Mouse (Mus musculus): ENCODE data around the gene Nlrc3. TPM values are rescaled to one million over a fixed set of nuclear protein-coding genes. Genes with fewer than 3 reads are reported as not detected.
A peak's percentile ranks its signal among the peaks of the same experiment; 100 is the strongest.

The Nlrc3 gene
- polyA plus RNA-seq, 1 experiment from 2014 or later = 1.0 TPM

DNA sequence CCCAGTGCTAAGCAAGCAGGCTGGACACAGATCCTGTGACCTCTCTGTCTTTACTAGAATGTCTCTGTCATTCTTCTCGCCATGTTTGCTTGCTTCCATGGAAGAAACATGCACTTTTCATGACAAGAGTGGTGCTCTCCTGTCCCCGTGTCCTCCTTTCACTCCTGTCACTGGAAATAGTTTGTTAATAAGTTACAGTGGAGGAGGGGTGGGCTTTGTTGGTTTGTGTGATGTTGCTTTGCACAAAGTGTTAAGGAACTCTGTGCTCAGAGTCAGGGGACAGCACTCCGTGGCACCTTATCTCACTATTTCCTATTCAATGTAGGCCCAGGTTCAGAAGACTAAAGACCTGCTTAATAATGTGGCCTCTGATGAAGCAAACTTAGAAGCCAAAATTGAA lies 52.9 kb downstream of the Nlrc3 start:
- Histone ChIP-seq H3K4me3 (replicated peaks) (no peak overlapping the region), H3K27ac (no peak overlapping the region), H3K36me3 (peaks cover 13% of the 10 kb centered on the region), H3K4me2 (replicated peaks) (no peak overlapping the region), H3K9ac (no peak overlapping the region), H3K27me3 (replicated peaks) (no peaks in the 10 kb centered on the region), H3K9me3 (no peaks in the 10 kb centered on the region), H3K4me1 (replicated peaks) (no peaks in the 10 kb centered on the region)
- ATAC-seq = no peak
- WGBS = 90% methylated on average over 3 of the region's 3 CpGs

DNA sequence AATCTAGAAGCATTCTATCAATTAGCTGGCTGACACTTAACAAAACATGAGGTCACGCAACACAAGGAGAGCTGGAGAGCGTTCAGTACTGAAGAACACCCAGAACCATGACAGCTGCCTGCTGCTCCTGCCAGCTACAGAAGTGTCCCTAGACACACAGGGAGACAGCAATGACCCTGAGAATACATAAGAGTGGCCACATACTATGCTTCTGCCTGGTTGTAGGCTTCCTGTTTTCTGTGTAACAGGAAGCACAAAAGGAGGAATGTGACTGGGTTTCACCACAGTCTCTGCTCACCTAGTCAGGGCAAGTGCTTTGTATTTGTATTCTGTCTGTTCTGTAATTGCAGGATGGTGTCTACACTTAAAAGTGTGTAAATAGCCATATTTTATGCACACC lies 55.7 kb downstream of the Nlrc3 start:
- no peak overlapping the region for H3K9ac ChIP-seq
- H3K4me1 ChIP-seq (replicated peaks) = no peaks in the 10 kb centered on the region
- H3K27me3 ChIP-seq (replicated peaks) = no peaks in the 10 kb centered on the region
- no peak overlapping the region for H3K4me3 ChIP-seq (replicated peaks)
- ATAC-seq = no peak
- no peak overlapping the region for H3K27ac ChIP-seq
- H3K36me3 ChIP-seq = peaks cover 13% of the 10 kb centered on the region
- no peaks in the 10 kb centered on the region for H3K9me3 ChIP-seq
- 95% methylated on average over 2 of the region's 2 CpGs for WGBS
- H3K4me2 ChIP-seq (replicated peaks) = no peak overlapping the region

DNA sequence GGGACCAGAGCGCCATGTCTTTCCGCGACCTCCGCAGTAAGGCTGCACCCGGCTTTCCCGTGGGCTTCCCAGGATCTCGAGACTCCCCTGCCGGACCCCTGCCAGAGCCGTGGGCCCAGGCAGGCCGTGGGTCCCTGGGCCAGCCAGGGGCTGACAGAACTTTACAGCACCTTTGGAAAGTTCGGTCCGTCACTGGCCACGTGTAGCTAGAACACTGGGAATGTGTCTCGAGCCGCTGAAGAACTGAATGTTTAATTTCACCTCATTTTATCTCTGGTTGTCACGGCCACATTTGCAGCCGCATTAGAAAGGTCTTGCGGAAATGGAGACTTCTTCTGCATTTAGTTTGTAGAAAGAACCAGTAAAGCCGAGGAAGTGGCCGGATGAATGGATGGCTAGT lies 67.3 kb downstream of the Nlrc3 start:
- Histone ChIP-seq H3K27ac (peak overlapping the region; percentile 29; the same call in 1 of the 2 replicates), H3K4me3 (replicated peaks) (peak overlapping the region; percentile 57), H3K9ac (peak overlapping the region; percentile 51), H3K4me1 (replicated peaks) (0 out of 2 replicates have a peak, but pooled peaks cover 3% of the 10 kb centered on the region), H3K4me2 (replicated peaks) (peak overlapping the region; percentile 78), H3K9me3 (no peaks in the 10 kb centered on the region), H3K36me3 (peaks cover 12% of the 10 kb centered on the region; the same call in 1 of the 2 replicates), H3K27me3 (replicated peaks) (no peaks in the 10 kb centered on the region)
- 4% methylated on average over 20 of the region's 20 CpGs for WGBS
- no peak for ATAC-seq

GRCm38 (mm10) chr16:3908537-3909111 lies 67.8 kb downstream of the Nlrc3 start, which contains the start of the genes 1700037C18Rik and Cluap1:
Gene 1700037C18Rik, minus strand, starts transcription at chr16:3908689.
Gene Cluap1, plus strand, starts transcription at chr16:3908801.
- H3K9me3 ChIP-seq = no peaks in the 10 kb centered on the region
- peak; percentile 99 for ATAC-seq
- WGBS = under 1% methylated on average over 33 of the region's 33 CpGs
- peaks cover 14% of the 10 kb centered on the region; the same call in 1 of the 2 replicates for H3K36me3 ChIP-seq
- peak within 1 kb of the TSS; percentile 52 for H3K27ac ChIP-seq
- H3K4me2 ChIP-seq (replicated peaks) = peak within 1 kb of the TSS; percentile 78
- H3K27me3 ChIP-seq (replicated peaks) = no peaks in the 10 kb centered on the region
- 0 out of 2 replicates have a peak, but pooled peaks cover 3% of the 10 kb centered on the region for H3K4me1 ChIP-seq (replicated peaks)
- peak within 1 kb of the TSS; percentile 51 for H3K9ac ChIP-seq
- H3K4me3 ChIP-seq (replicated peaks) = peak within 1 kb of the TSS; percentile 57

- Histone ChIP-seq H3K4me2 (replicated peaks) (no peak overlapping the region), H3K9ac (no peak overlapping the region), H3K36me3 (peaks cover 16% of the 10 kb centered on the region; the same call in 1 of the 2 replicates), H3K4me1 (replicated peaks) (0 out of 2 replicates have a peak, but pooled peaks cover 3% of the 10 kb centered on the region), H3K4me3 (replicated peaks) (no peak overlapping the region), H3K9me3 (no peaks in the 10 kb centered on the region), H3K27me3 (replicated peaks) (no peaks in the 10 kb centered on the region), H3K27ac (no peak overlapping the region)
- no peak for ATAC-seq
- WGBS = 78% methylated on average over 2 of the region's 2 CpGs
Measured at GRCm38 (mm10) chr16:3907471-3907870, 69.0 kb downstream of the Nlrc3 start.

DNA sequence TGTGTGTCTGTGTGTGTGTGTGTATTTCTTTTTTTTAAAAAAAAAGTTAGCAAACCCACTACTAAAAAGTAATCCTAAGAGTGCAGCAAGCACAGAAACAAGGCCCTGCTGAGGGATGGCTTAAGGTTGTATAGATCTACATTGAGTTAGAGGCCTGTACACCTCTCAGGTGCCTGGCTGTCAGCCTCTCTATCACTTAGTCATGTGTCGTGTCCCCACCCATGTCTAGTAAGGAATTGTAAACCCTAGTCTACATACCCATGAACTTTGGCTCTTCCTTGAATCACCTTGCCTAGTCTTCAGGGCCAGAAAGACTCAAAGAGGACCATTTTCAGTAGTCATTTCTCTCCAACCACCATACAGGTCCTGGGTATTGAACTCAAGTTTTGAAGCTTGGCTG lies 79.9 kb downstream of the Nlrc3 start:
- H3K9ac ChIP-seq = no peak overlapping the region
- WGBS = 77% methylated on average over 1 of the region's 1 CpGs
- peak; percentile 75 for ATAC-seq
- H3K9me3 ChIP-seq = no peaks in the 10 kb centered on the region
- H3K4me2 ChIP-seq (replicated peaks) = no peak overlapping the region
- H3K4me3 ChIP-seq (replicated peaks) = no peak overlapping the region
- no peaks in the 10 kb centered on the region for H3K27me3 ChIP-seq (replicated peaks)
- no peak overlapping the region for H3K27ac ChIP-seq
- peaks cover 41% of the 10 kb centered on the region for H3K36me3 ChIP-seq
- 0 out of 2 replicates have a peak, but pooled peaks cover 3% of the 10 kb centered on the region for H3K4me1 ChIP-seq (replicated peaks)

DNA sequence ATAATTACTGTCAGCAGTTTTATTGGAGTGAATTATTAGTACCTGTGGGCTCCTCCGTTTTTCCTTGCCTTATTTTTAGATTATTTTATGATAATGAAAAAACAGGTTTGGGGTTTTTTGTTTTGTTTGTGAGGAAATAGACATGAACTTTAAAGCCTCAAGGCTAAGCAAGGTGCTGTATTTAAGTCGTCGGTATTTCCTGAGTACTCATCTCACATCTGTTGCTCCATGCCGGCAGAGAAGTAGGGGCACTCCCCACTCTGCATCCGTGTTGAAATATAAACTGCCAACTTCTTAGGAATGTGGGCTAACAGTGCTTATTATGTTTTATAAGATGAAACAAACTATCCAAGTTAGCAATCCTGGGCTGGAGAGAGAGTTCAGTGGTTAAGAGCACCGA lies 80.4 kb downstream of the Nlrc3 start:
- WGBS = 80% methylated on average over 6 of the region's 6 CpGs
- Histone ChIP-seq H3K4me2 (replicated peaks) (no peak overlapping the region), H3K27ac (peak overlapping the region; percentile 33; the same call in 1 of the 2 replicates), H3K9me3 (no peaks in the 10 kb centered on the region), H3K4me3 (replicated peaks) (no peak overlapping the region), H3K4me1 (replicated peaks) (0 out of 2 replicates have a peak, but pooled peaks cover 3% of the 10 kb centered on the region), H3K27me3 (replicated peaks) (no peaks in the 10 kb centered on the region), H3K9ac (no peak overlapping the region), H3K36me3 (peaks cover 37% of the 10 kb centered on the region)
- ATAC-seq = no peak

GRCm38 (mm10) chr16:3895173-3895792 lies 81.1 kb downstream of the Nlrc3 start:
- Histone ChIP-seq H3K27ac (peak overlapping the region; percentile 33; the same call in 1 of the 2 replicates), H3K4me3 (replicated peaks) (no peak overlapping the region), H3K4me1 (replicated peaks) (0 out of 2 replicates have a peak, but pooled peaks cover 3% of the 10 kb centered on the region), H3K4me2 (replicated peaks) (no peak overlapping the region; the same call in 1 of the 2 replicates), H3K9ac (no peak overlapping the region), H3K9me3 (no peaks in the 10 kb centered on the region), H3K36me3 (peaks cover 29% of the 10 kb centered on the region), H3K27me3 (replicated peaks) (no peaks in the 10 kb centered on the region)
- ATAC-seq = peak; percentile 86
- WGBS = 68% methylated on average over 9 of the region's 9 CpGs

Other genes starting within 250 kb of the Nlrc3 start
- gene Zfp263, start 232.5 kb downstream of the Nlrc3 start, polyA plus RNA-seq (2015; fragmentation: Nextera tagmentation; extraction: Ambion mirVana) = 38.6 and 40.1 TPM in 2 replicates
- gene Olfr15, start 145.8 kb downstream of the Nlrc3 start, polyA plus RNA-seq (2015; fragmentation: Nextera tagmentation; extraction: Ambion mirVana) = not detected in 2 replicates
- gene Zfp174, start 129.4 kb downstream of the Nlrc3 start, polyA plus RNA-seq (2015; fragmentation: Nextera tagmentation; extraction: Ambion mirVana) = 1.0 TPM in 2 replicates
- 38.4 and 42.6 TPM in 2 replicates for gene Naa60, start 104.3 kb downstream of the Nlrc3 start, polyA plus RNA-seq (2015; fragmentation: Nextera tagmentation; extraction: Ambion mirVana)
- 4.2 and 5.1 TPM in 2 replicates for gene Zfp597, start 92.1 kb downstream of the Nlrc3 start, polyA plus RNA-seq (2015; fragmentation: Nextera tagmentation; extraction: Ambion mirVana)
- 1.2 and 1.6 TPM in 2 replicates for gene Gm20695, start 92.0 kb downstream of the Nlrc3 start, polyA plus RNA-seq (2015; fragmentation: Nextera tagmentation; extraction: Ambion mirVana)
- gene 1700037C18Rik, start 67.9 kb downstream of the Nlrc3 start, polyA plus RNA-seq (2015; fragmentation: Nextera tagmentation; extraction: Ambion mirVana) = 5.0 and 6.2 TPM in 2 replicates
- gene Cluap1, start 67.8 kb downstream of the Nlrc3 start, polyA plus RNA-seq (2015; fragmentation: Nextera tagmentation; extraction: Ambion mirVana) = 18.1 and 21.5 TPM in 2 replicates
- gene Slx4, start 27.1 kb upstream of the Nlrc3 start, polyA plus RNA-seq (2015; fragmentation: Nextera tagmentation; extraction: Ambion mirVana) = 12.5 and 15.1 TPM in 2 replicates
- gene Dnase1, start 60.3 kb upstream of the Nlrc3 start, polyA plus RNA-seq (2015; fragmentation: Nextera tagmentation; extraction: Ambion mirVana) = 2.7 and 2.9 TPM in 2 replicates
- 115 and 116 TPM in 2 replicates for gene Trap1, start 101.2 kb upstream of the Nlrc3 start, polyA plus RNA-seq (2015; fragmentation: Nextera tagmentation; extraction: Ambion mirVana)
- gene Crebbp, start 237.4 kb upstream of the Nlrc3 start, polyA plus RNA-seq (2015; fragmentation: Nextera tagmentation; extraction: Ambion mirVana) = 25.3 and 25.6 TPM in 2 replicates

All from intestine, embryonic 15.5 days (tissue).